Mouse (Mus musculus): Measurements from ENCODE around the gene Olfr912. TPM values are rescaled to one million over a fixed set of nuclear protein-coding genes. Genes with fewer than 3 reads are reported as not detected.

Gene Olfr912
- not detected in 2 replicates for polyA plus RNA-seq (2012; rRNA removed)

DNA sequence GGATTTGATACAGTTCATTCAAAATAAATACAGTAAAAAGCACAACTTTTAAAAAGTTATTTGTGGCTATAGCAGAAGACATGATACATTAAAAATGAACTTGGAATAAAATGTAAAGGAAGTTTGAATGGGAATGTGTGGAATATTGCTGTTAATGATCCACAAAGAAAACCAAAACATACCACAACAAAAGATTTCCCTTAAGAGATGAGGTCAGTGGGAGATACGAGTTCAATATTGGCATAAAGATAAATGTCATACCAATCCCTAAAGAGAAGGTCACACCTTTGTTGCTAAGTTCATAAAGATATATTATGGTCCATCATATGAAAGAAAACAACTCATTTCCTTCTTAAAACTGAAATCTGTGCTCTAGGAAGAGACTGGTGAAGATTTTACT, at the start of gene Olfr912:
TSS of gene Olfr912 (plus strand) at position 301 of the 400 bp plus-strand sequence.
- no peak within 1 kb of the TSS for H3K4me3 ChIP-seq (ENCODE audit: low read depth, low read length)
- no peak for TF ChIP-seq POLR2A (IDR thresholded peaks at IDR 0.05; ENCODE audit: low read depth, low read length)
- no peak for TF ChIP-seq CTCF (IDR thresholded peaks at IDR 0.05; ENCODE audit: extremely low read depth, insufficient read length, insufficient replicate concordance, low read depth, low read length)
- no peaks in the 10 kb centered on the region for H3K27me3 ChIP-seq (ENCODE audit: control insufficient read depth, insufficient read depth, low read length)
- 46% methylated on average over 1 of the region's 1 CpGs for WGBS
- no peaks in the 10 kb centered on the region for H3K36me3 ChIP-seq (ENCODE audit: control insufficient read depth, insufficient read depth, low read length)
- H3K4me1 ChIP-seq (ENCODE audit: control insufficient read depth, insufficient read depth, insufficient read length, low read length): no peaks in the 10 kb centered on the region
- no peak within 1 kb of the TSS for H3K27ac ChIP-seq (ENCODE audit: insufficient read depth, low read depth, low read length)

DNA sequence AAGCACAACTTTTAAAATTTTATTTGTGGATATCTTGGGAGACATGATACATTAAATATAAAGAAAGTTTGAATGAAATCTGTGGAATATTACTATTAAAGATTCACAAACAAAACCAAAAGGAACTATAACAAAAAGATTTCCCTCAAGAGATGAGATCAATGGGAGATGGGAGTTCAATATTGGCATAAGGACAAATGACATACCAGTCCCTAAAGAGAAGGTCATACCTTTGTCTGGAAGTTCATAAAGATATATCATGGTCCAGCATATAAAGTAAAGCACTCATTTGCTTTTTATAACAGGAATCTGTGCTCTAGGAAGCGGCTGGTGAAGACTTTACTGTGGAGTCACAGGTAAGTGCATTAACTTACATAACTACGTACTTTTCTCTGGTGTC, 42.4 kb upstream of the Olfr912 start, which contains the start of gene Olfr910:
TSS of gene Olfr910 (plus strand) at position 301 of the 400 bp plus-strand sequence.
- Histone ChIP-seq H3K36me3 (ENCODE audit: control insufficient read depth, insufficient read depth, low read length) (no peaks in the 10 kb centered on the region), H3K27ac (ENCODE audit: insufficient read depth, low read depth, low read length) (no peak within 1 kb of the TSS), H3K4me3 (ENCODE audit: low read depth, low read length) (no peak within 1 kb of the TSS), H3K27me3 (ENCODE audit: control insufficient read depth, insufficient read depth, low read length) (no peaks in the 10 kb centered on the region), H3K4me1 (ENCODE audit: control insufficient read depth, insufficient read depth, insufficient read length, low read length) (no peaks in the 10 kb centered on the region)
- TF ChIP-seq POLR2A (IDR thresholded peaks at IDR 0.05; ENCODE audit: low read depth, low read length) (no peak), CTCF (IDR thresholded peaks at IDR 0.05; ENCODE audit: extremely low read depth, insufficient read length, insufficient replicate concordance, low read depth, low read length) (no peak)
- WGBS: 88% methylated on average over 2 of the region's 2 CpGs

- Histone ChIP-seq H3K27ac (ENCODE audit: insufficient read depth, low read depth, low read length) (no peak overlapping the region), H3K27me3 (ENCODE audit: control insufficient read depth, insufficient read depth, low read length) (no peaks in the 10 kb centered on the region), H3K4me1 (ENCODE audit: control insufficient read depth, insufficient read depth, insufficient read length, low read length) (no peaks in the 10 kb centered on the region), H3K4me3 (ENCODE audit: low read depth, low read length) (no peak overlapping the region), H3K36me3 (ENCODE audit: control insufficient read depth, insufficient read depth, low read length) (no peaks in the 10 kb centered on the region)
- 24% methylated on average over 1 of the region's 1 CpGs for WGBS
- TF ChIP-seq POLR2A (IDR thresholded peaks at IDR 0.05; ENCODE audit: low read depth, low read length): no peak
- no peak for TF ChIP-seq CTCF (IDR thresholded peaks at IDR 0.05; ENCODE audit: extremely low read depth, insufficient read length, insufficient replicate concordance, low read depth, low read length)
These were observed 11.1 kb downstream of the Olfr912 start for GRCm38 (mm10) chr9:38591056-38591455.

DNA sequence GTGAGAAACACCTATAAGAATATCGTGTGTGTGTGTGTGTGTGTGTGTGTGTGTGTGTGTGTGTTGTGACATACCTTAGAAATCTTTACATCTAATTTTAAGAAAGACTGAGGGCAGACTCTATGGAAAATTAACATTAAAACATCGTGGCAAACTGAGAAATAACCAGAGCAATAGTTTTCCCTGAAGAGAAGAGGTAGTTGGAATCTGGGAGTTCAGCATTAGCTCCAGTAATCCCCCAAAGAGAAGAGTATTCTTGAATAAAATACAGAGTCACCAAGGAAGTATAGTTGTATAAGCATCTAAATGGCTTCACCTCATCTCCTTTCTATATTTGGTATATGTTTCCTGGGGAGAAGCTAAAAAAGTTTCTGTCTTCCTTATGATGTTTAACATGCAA, 12.5 kb downstream of the Olfr912 start, which contains the start of gene Olfr913:
TSS of gene Olfr913 (plus strand) at position 301 of the 400 bp plus-strand sequence.
- no peak within 1 kb of the TSS for H3K4me3 ChIP-seq (ENCODE audit: low read depth, low read length)
- 35% methylated on average over 2 of the region's 2 CpGs for WGBS
- no peak within 1 kb of the TSS for H3K27ac ChIP-seq (ENCODE audit: insufficient read depth, low read depth, low read length)
- TF ChIP-seq CTCF (IDR thresholded peaks at IDR 0.05; ENCODE audit: extremely low read depth, insufficient read length, insufficient replicate concordance, low read depth, low read length): no peak
- TF ChIP-seq POLR2A (IDR thresholded peaks at IDR 0.05; ENCODE audit: low read depth, low read length): no peak
- H3K27me3 ChIP-seq (ENCODE audit: control insufficient read depth, insufficient read depth, low read length): no peaks in the 10 kb centered on the region
- no peaks in the 10 kb centered on the region for H3K4me1 ChIP-seq (ENCODE audit: control insufficient read depth, insufficient read depth, insufficient read length, low read length)
- H3K36me3 ChIP-seq (ENCODE audit: control insufficient read depth, insufficient read depth, low read length): no peaks in the 10 kb centered on the region

DNA sequence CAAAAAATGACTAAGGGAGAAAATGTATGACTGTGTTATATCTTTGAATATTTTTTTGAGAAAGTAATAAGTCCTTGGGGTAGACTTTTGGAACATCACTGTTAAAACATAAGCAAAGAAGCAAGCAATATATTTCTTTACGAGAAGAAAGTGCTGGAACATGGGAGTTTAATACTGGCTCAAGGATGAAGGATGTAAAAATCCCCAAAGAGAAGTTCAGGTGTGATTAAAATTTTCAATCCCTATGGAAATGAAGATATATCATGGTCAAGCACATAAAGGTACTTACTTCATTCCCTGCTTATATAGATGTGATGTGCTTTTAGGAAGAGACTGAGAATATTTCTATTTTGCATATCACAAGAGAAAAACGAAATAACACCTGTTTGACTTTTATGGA, 24.8 kb downstream of the Olfr912 start, which contains the start of gene Olfr914:
TSS of gene Olfr914 (plus strand) at position 301 of the 400 bp plus-strand sequence.
- H3K27ac ChIP-seq (ENCODE audit: insufficient read depth, low read depth, low read length): no peak within 1 kb of the TSS
- H3K4me3 ChIP-seq (ENCODE audit: low read depth, low read length): no peak within 1 kb of the TSS
- H3K27me3 ChIP-seq (ENCODE audit: control insufficient read depth, insufficient read depth, low read length): no peaks in the 10 kb centered on the region
- no peaks in the 10 kb centered on the region for H3K36me3 ChIP-seq (ENCODE audit: control insufficient read depth, insufficient read depth, low read length)
- H3K4me1 ChIP-seq (ENCODE audit: control insufficient read depth, insufficient read depth, insufficient read length, low read length): no peaks in the 10 kb centered on the region
- TF ChIP-seq POLR2A (IDR thresholded peaks at IDR 0.05; ENCODE audit: low read depth, low read length) (no peak), CTCF (IDR thresholded peaks at IDR 0.05; ENCODE audit: extremely low read depth, insufficient read length, insufficient replicate concordance, low read depth, low read length) (no peak)
- 48% methylated on average over 2 of the region's 2 CpGs for WGBS

- H3K4me1 ChIP-seq (ENCODE audit: control insufficient read depth, insufficient read depth, insufficient read length, low read length): no peaks in the 10 kb centered on the region
- TF ChIP-seq POLR2A (IDR thresholded peaks at IDR 0.05; ENCODE audit: low read depth, low read length) (no peak), CTCF (IDR thresholded peaks at IDR 0.05; ENCODE audit: extremely low read depth, insufficient read length, insufficient replicate concordance, low read depth, low read length) (no peak)
- 76% methylated on average over 4 of the region's 4 CpGs for WGBS
- no peak overlapping the region for H3K4me3 ChIP-seq (ENCODE audit: low read depth, low read length)
- H3K27me3 ChIP-seq (ENCODE audit: control insufficient read depth, insufficient read depth, low read length): no peaks in the 10 kb centered on the region
- H3K36me3 ChIP-seq (ENCODE audit: control insufficient read depth, insufficient read depth, low read length): no peaks in the 10 kb centered on the region
- H3K27ac ChIP-seq (ENCODE audit: insufficient read depth, low read depth, low read length): no peak overlapping the region
These were observed 52.4 kb downstream of the Olfr912 start for GRCm38 (mm10) chr9:38632406-38632805.

Other genes with a start within 250 kb of the Olfr912 start
- gene Olfr898, start 231.8 kb upstream of the Olfr912 start, polyA plus RNA-seq (2012; rRNA removed): not detected in 2 replicates
- not detected in 2 replicates for gene Olfr250, start 213.3 kb upstream of the Olfr912 start, polyA plus RNA-seq (2012; rRNA removed)
- gene Olfr251, start 203.1 kb upstream of the Olfr912 start, polyA plus RNA-seq (2012; rRNA removed): not detected in 2 replicates
- not detected in 2 replicates for gene Olfr147, start 178.5 kb upstream of the Olfr912 start, polyA plus RNA-seq (2012; rRNA removed)
- gene Olfr901, start 150.7 kb upstream of the Olfr912 start, polyA plus RNA-seq (2012; rRNA removed): not detected in 2 replicates
- gene Olfr902, start 132.5 kb upstream of the Olfr912 start, polyA plus RNA-seq (2012; rRNA removed): not detected in 2 replicates
- not detected in 2 replicates for gene Olfr904, start 117.0 kb upstream of the Olfr912 start, polyA plus RNA-seq (2012; rRNA removed)
- gene Olfr905, start 109.1 kb upstream of the Olfr912 start, polyA plus RNA-seq (2012; rRNA removed): not detected in 2 replicates
- gene Olfr906, start 93.1 kb upstream of the Olfr912 start, polyA plus RNA-seq (2012; rRNA removed): not detected in 2 replicates
- gene Olfr907, start 84.4 kb upstream of the Olfr912 start, polyA plus RNA-seq (2012; rRNA removed): not detected in 2 replicates
- not detected in 2 replicates for gene Olfr911-ps1, start 58.6 kb upstream of the Olfr912 start, polyA plus RNA-seq (2012; rRNA removed)
- gene Olfr910, start 42.3 kb upstream of the Olfr912 start, polyA plus RNA-seq (2012; rRNA removed): not detected in 2 replicates
- not detected in 2 replicates for gene Olfr913, start 12.6 kb downstream of the Olfr912 start, polyA plus RNA-seq (2012; rRNA removed)
- not detected in 2 replicates for gene Olfr914, start 24.9 kb downstream of the Olfr912 start, polyA plus RNA-seq (2012; rRNA removed)
- not detected in 2 replicates for gene Olfr916, start 79.7 kb downstream of the Olfr912 start, polyA plus RNA-seq (2012; rRNA removed)
- not detected in 2 replicates for gene Olfr917, start 85.7 kb downstream of the Olfr912 start, polyA plus RNA-seq (2012; rRNA removed)
- not detected in 2 replicates for gene Olfr918, start 94.4 kb downstream of the Olfr912 start, polyA plus RNA-seq (2012; rRNA removed)
- gene Olfr919, start 123.5 kb downstream of the Olfr912 start, polyA plus RNA-seq (2012; rRNA removed): not detected in 2 replicates
- gene Vwa5a, start 138.1 kb downstream of the Olfr912 start, polyA plus RNA-seq (2012; rRNA removed): 2.9 and 6.3 TPM in 2 replicates
- gene Olfr920, start 172.1 kb downstream of the Olfr912 start, polyA plus RNA-seq (2012; rRNA removed): 0.04 TPM in 1 of 2 replicates, not detected in the other
- gene Olfr921, start 192.9 kb downstream of the Olfr912 start, polyA plus RNA-seq (2012; rRNA removed): not detected in 2 replicates
- gene Olfr922, start 234.4 kb downstream of the Olfr912 start, polyA plus RNA-seq (2012; rRNA removed): not detected in 2 replicates
- gene Olfr923, start 246.4 kb downstream of the Olfr912 start, polyA plus RNA-seq (2012; rRNA removed): not detected in 2 replicates